Mouse (Mus musculus): Measurements from ENCODE around the gene Actrt1. TPM values are rescaled to one million over a fixed set of nuclear protein-coding genes. Genes with fewer than 3 reads are reported as not detected.

Gene Actrt1
- total RNA-seq (2021), result not detected in 2 replicates
- long read RNA-seq, experiment 1, result 0 reads
- long read RNA-seq, experiment 2, result 0 reads

GRCm38 (mm10) chrX:46328707-46329106, at the start of gene Actrt1:
TSS of gene Actrt1 (plus strand) at chrX:46329007.
- DNase-seq, result no peak

GRCm38 (mm10) chrX:46331463-46332115, 2.8 kb downstream of the Actrt1 start:
- DNase-seq, result no peak
